Mouse (Mus musculus) B cell, adult 2 months (primary cell): ENCODE results near the gene Mrpl52.

Experiments used
- DNase-seq, 2 experiments: peaks; one replicate each; pipeline ENCODE4 v3.0.0; 2022

Gene Mrpl52

GRCm38 (mm10) chr14:54412629-54413170, 14.0 kb upstream of the Mrpl52 start:
- no peak for DNase-seq

GRCm38 (mm10) chr14:54413877-54414700, 12.6 kb upstream of the Mrpl52 start:
- DNase-seq = no peak

GRCm38 (mm10) chr14:54415241-54416020, 11.3 kb upstream of the Mrpl52 start:
- DNase-seq = no peak

DNA sequence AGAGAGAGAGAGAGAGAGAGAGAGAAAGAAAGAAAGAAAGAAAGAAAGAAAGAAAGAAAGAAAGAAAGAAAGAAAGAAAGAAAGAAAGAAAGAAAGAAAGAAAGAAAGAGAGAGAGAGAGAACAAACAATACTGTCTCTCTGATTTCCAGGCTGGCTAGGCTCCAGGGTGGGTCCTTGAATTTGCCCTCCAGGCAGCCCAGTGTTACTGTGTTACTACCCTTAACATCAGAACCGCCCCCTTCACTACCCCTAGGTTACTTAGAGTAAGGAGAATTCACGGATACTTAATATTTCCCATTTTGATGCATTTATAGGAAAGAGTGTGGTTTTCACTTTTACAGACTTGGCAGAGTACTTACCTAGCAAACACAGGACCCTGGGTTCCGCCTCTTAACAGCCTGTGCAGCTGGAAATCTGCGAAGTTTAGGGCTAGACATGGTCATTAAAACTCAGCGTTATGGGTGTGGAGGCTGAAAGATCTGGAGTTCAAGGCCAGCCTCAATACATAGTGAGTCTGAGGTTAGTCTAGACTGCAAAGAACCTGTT, 10.4 kb upstream of the Mrpl52 start:
- no peak for DNase-seq

- DNase-seq = no peak
Observed at GRCm38 (mm10) chr14:54416830-54417229, 9.9 kb upstream of the Mrpl52 start.

- DNase-seq = peak; percentile 48 to 53
Observed at GRCm38 (mm10) chr14:54417623-54418081, 9.1 kb upstream of the Mrpl52 start, which contains the start of gene Slc7a7. Slc7a7 (minus strand) TSS chr14:54417780.

GRCm38 (mm10) chr14:54421014-54421413, 5.7 kb upstream of the Mrpl52 start:
- no peak for DNase-seq

- DNase-seq = peak; percentile 57 to 61
Observed at GRCm38 (mm10) chr14:54423406-54423805, 3.3 kb upstream of the Mrpl52 start.

- no peak for DNase-seq
Observed at GRCm38 (mm10) chr14:54424634-54425033, 2.1 kb upstream of the Mrpl52 start.

DNA sequence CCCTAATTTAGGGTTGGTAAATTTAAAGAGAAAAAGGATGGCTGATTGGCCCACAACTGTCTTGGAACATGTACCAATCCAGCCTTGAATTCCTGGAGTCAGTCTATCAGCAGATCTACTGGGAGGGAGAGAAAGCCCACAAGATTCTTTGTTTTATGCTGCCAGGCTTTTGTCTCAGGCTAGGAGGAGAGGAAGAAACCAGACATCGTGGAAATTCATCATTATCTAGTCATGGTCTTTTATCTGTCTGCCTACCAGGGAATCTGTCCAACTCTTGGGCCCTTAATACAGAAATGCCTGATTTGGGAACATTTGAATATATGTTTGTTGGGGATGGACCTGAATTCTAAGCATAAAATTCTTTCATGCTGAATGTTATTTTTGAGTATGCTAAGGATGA, 1.2 kb upstream of the Mrpl52 start:
- no peak for DNase-seq

GRCm38 (mm10) chr14:54426003-54426688, 563 bp upstream of the Mrpl52 start:
- peak in 1 of 2 experiments; percentile 37 for DNase-seq

GRCm38 (mm10) chr14:54427696-54428095, 987 bp downstream of the Mrpl52 start:
- DNase-seq = no peak

DNA sequence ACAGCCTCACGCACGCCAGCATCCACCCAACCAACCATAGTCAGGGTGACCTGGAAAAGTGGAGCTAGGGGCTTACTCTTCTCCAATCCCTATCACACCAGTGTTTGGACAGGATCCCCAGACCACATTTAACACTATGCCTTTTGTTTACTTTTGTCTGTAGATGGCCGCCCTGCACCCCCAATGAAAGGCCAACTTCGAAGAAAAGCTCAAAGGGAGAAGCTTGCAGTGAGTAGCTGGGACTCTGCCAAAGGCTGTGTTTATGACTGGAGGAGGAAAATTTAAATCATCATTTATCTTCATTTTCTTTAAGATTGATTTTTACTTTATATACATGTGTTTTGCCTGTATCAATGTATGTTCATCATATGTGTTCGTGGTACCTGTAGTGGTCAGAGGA, 1.7 kb downstream of the Mrpl52 start:
- no peak for DNase-seq

DNA sequence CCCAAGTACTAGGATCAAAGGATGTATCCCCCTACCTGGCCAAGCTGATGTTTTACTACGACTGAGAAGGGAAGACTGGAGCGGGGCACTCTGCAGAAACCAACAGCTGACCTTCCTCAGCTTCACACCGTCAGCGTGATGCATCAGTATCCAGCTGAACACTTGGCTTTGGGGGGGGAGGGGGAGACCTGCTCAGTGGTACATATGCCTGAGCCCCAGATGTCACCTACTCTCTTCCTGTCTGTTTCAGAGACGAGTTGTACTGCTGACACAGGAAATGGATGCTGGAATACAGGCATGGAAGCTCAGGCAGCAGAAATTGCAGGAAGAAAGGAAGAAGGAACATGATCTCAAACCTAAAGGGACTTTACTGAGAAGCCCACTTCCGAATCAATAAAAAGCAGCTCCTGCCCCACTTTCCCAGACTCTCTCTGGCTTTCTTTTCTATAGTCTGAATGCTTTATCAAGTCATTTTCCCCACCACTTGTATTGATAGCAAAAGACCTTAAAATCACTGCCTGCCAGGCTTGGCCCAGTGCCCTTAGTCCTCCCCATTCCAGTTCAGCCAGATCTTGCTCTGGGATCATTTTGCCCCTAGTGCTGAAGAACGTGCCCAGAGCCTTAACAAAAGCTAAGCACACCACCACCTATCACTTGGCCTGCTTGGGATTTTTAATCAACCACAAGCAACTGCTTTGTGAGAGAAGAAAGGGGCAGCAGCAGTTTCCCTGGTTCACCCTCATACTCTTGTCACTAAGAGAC, 2.8 kb downstream of the Mrpl52 start:
- DNase-seq = no peak

GRCm38 (mm10) chr14:54430406-54431145, 3.9 kb downstream of the Mrpl52 start:
- DNase-seq = no peak

DNA sequence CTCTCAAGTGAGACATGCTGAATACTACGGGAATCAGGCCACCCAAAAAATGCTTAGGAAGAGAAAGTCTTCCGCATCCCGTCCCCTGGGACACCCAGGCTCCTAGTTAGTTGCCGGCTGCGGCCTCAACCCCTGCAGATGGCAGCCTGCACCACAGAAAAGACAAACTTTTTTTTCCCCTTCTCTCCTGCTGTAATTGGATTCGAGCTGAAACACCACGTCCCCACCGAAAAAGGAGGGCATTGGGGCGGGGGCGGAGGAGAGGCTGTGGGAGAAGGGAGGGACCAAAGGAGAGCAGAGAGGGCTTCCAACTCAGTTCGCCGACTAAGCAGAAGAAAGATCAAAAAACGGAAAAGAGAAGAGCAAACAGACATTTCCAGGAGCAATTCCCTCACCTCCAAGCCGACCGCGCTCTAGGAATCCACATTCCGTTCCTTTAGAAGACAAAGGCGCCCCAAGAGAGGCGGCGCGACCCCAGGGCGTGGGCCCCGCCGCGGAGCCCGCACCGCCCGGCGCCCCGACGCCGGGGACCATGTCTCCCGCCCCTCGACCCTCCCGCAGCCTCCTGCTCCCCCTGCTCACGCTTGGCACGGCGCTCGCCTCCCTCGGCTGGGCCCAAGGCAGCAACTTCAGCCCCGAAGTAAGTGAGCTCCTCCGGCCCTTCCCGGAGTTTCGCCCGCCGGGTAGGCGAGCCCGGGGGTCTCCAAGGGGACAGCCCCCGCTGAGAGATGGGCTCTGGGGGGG, 4.8 kb downstream of the Mrpl52 start, which contains the start of gene Mmp14:
Mmp14 (plus strand) TSS at position 279 of the 744 bp plus-strand sequence.
- DNase-seq = no peak

DNA sequence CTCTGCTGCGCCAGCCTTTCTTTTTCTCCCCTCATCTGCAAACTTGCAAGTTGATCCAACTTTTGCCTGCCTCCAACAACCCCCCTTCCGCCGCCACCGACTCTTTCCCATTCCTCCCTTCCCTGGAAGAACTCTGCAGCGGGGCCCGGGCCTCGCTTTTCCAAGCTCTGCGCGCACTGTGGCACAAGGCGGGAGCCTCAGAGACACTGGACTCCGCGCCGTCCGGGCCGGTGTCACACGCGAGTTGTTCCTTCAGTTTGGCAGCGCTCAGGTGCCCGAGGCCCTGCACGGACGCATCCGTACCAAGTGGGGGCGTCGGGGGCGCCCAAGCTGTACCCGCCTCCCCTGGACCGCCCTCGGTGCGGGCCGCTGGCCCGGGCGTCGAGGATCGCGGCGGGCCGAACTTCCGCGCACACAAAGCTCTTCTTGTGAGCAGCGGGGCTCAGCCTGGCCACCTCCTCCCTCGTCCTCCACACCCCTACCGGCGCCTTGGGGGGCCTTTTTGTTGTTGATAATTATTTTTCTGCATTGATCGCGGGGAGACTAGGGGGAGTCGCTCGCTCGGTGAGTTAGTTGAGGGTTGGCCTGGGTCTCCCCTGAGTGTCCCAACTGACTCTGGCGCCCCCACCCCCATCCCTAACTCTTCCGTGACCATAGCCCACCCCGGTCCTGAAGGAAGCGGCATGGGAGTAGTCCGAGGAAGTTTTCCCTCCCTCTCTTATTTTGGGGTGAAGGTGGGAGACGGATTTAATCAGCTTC, 5.5 kb downstream of the Mrpl52 start:
- DNase-seq = peak; percentile 51 to 55

DNA sequence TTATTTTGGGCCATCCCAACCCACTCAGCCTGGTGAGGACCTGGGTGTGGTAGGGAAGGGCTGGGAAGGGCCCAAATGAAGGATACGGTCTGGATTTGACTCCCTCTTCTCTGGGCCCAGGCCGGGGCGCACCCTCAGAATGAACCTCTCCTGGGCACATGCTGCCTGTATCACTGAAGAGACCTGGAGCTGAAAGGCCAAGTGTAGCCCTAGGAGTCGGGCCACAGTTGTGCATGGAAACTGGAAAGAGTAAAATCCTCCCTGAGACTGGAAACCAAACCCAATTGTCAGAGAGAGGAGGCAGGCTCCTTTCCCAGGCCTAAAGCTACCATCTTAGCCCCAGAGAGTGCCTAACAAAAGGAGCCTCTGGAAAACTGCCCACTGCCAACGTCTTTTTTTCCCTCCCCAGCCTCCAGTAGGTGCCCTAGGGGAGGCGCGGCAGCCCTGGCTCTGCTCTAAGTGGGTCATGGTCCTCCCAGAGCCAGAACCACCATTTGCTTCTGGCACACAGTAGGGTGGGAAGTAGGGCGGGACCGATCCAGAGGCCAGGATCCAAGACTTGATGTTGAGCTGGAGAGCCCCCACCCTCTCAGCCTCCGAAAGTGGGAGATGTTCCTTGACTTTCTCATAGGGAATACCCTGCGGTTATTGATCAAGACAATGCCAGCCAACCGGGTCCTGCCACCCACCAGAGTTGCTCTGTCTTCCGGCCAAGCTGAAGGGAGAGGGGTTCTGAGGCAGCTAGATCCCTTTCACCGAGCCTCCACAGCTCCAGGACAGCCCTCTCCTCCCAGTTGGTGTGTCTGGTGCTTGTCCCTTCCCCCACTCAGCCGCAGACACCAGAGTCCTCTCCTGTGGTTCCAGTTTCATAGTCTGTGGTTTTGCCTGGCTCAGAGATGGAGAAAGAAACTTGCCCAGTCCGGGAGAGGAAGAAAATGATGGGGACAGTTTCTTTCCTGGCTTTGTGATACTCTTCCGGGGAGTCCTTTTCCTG, 6.4 kb downstream of the Mrpl52 start:
- DNase-seq = no peak
